Mouse (Mus musculus) limb, embryonic 10.5 days (tissue): ENCODE measurements around the gene Olfr669. TPM values are rescaled to one million over a fixed set of nuclear protein-coding genes. Genes with fewer than 3 reads are reported as not detected.
"Not testable (repeated sequence)": the region's sequence is repeated elsewhere in the genome, so short reads cannot be mapped to it uniquely, and the experiment has no call there.

Experiments
- DNase-seq: peaks from one replicate; pipeline ENCODE4 v3.0.0-alpha.2; 2017; ENCODE audit warnings: low spot score
- H3K27ac ChIP-seq: fragments of 300-500 bp; sonication (generic); 2 replicates; pipeline ENCODE4 v1.5.1; 2016; ENCODE audit warnings: mild to moderate bottlenecking
- H3K27me3 ChIP-seq: fragments of 300-500 bp; sonication (generic); 2 replicates; pipeline ENCODE4 v1.6.1; 2016; ENCODE audit warnings: low read depth, mild to moderate bottlenecking; ENCODE audit not compliant: poor library complexity, severe bottlenecking
- H3K36me3 ChIP-seq: fragments of 300-500 bp; sonication (generic); 2 replicates; pipeline ENCODE4 v1.6.1; 2016; ENCODE audit warnings: mild to moderate bottlenecking, moderate library complexity
- H3K4me1 ChIP-seq: fragments of 300-500 bp; sonication (generic); 2 replicates; pipeline ENCODE4 v1.6.1; 2016
- H3K4me3 ChIP-seq: fragments of 300-500 bp; sonication (generic); 2 replicates; pipeline ENCODE4 v1.5.1; 2016; ENCODE audit warnings: mild to moderate bottlenecking, moderate library complexity
- H3K9me3 ChIP-seq: fragments of 300-500 bp; sonication (generic); replicated peaks from 2 replicates; pipeline ENCODE4 v1.6.1; 2016; ENCODE audit warnings: mild to moderate bottlenecking
- WGBS: fragments of 180-500 bp; shearing (Covaris S2); methylation state at CpG from one replicate; pipeline ENCODE4 v1.1.7; 2016; 5-methylcytosine and 5-hydroxymethylcytosine counted together
- polyA plus RNA-seq: library from polyadenylated mRNA; unstranded; fragments of >200 nt; fragmentation: Nextera tagmentation; extraction: Ambion mirVana; gene quantifications from 2 replicates; pipeline ENCODE4 v1.2.1, GENCODE M21; 2016

The Olfr669 gene
- polyA plus RNA-seq = not detected in 2 replicates

DNA sequence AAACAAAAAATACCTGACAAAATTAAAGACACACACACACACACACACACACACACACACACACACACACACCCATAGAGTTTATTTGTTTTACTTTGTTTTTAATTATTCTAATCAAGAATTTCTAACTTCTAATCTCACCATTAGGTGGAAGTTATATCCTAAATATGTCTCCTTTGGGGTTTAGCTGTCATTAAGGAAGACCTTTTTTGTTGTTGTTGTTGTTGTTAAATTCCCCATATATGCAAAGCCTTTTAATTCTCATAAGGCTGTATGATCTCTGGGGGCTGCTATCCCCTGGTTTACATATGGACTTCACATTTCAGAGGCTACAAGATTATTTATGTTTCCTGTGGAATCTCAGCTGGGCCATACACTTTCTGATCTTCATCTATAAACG, at the start of gene Olfr669:
Olfr669 (plus strand) TSS at position 301 of the 400 bp plus-strand sequence.
- Histone ChIP-seq H3K9me3 (no peaks in the 10 kb centered on the region), H3K27me3 (no peaks in the 10 kb centered on the region), H3K4me1 (no peaks in the 10 kb centered on the region), H3K36me3 (no peaks in the 10 kb centered on the region), H3K27ac (no peak within 1 kb of the TSS), H3K4me3 (no peak within 1 kb of the TSS)
- DNase-seq = no peak
- 86% methylated on average over 1 of the region's 1 CpGs for WGBS

DNA sequence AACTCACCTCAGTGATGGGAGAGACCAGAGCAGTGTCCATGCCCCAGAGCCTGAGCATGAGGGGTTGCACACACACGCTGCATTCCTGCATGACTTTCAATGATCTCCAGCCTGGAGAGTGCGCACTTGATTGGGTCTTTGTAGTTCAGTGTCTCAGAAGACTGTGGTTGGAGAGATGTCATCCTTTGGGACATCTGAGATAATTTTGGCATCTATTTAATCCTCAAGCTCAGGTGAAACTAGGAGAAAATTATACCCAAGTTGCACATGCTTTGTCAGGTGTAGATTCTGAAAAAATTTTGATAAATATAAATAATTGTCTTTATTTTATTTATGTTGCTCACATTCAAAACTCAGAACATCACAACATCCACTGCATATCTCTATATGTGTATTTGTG, 38.2 kb upstream of the Olfr669 start, which contains the start of gene Olfr666:
Olfr666 (minus strand) TSS at position 101 of the 400 bp plus-strand sequence.
- no peaks in the 10 kb centered on the region for H3K36me3 ChIP-seq
- no peak for DNase-seq
- H3K9me3 ChIP-seq = no peaks in the 10 kb centered on the region
- no peaks in the 10 kb centered on the region for H3K4me1 ChIP-seq
- H3K27me3 ChIP-seq = no peaks in the 10 kb centered on the region
- H3K4me3 ChIP-seq = no peak within 1 kb of the TSS
- H3K27ac ChIP-seq = no peak within 1 kb of the TSS
- WGBS = 82% methylated on average over 2 of the region's 2 CpGs

GRCm38 (mm10) chr7:104921382-104921781, 12.7 kb upstream of the Olfr669 start, which contains the start of gene Olfr667:
Gene Olfr667 (minus strand): TSS chr7:104921482.
- H3K36me3 ChIP-seq = no peaks in the 10 kb centered on the region
- 89% methylated on average over 1 of the region's 1 CpGs for WGBS
- no peaks in the 10 kb centered on the region for H3K27me3 ChIP-seq
- no peak within 1 kb of the TSS for H3K27ac ChIP-seq
- DNase-seq = no peak
- no peaks in the 10 kb centered on the region for H3K9me3 ChIP-seq
- no peak within 1 kb of the TSS for H3K4me3 ChIP-seq
- H3K4me1 ChIP-seq = no peaks in the 10 kb centered on the region

- Histone ChIP-seq H3K27me3 (no peaks in the 10 kb centered on the region), H3K27ac (no peak within 1 kb of the TSS), H3K4me1 (no peaks in the 10 kb centered on the region), H3K9me3 (no peaks in the 10 kb centered on the region), H3K4me3 (no peak within 1 kb of the TSS), H3K36me3 (no peaks in the 10 kb centered on the region)
- DNase-seq = no peak
- 79% methylated on average over 1 of the region's 1 CpGs for WGBS
Measured at GRCm38 (mm10) chr7:104927957-104928356, 6.1 kb upstream of the Olfr669 start, which contains the start of gene Olfr668. Gene Olfr668 (minus strand): TSS chr7:104928057.

GRCm38 (mm10) chr7:104950234-104950633, 16.2 kb downstream of the Olfr669 start:
- H3K4me3 ChIP-seq, H3K9me3 ChIP-seq, DNase-seq, H3K27me3 ChIP-seq, H3K36me3 ChIP-seq, H3K4me1 ChIP-seq, H3K27ac ChIP-seq: not testable (repeated sequence)
- WGBS = 95% methylated on average over 16 of the region's 16 CpGs

GRCm38 (mm10) chr7:104962520-104962919, 28.5 kb downstream of the Olfr669 start, which contains the start of gene Olfr670:
Gene Olfr670 (minus strand): TSS chr7:104962620.
- Histone ChIP-seq H3K27ac (no peak within 1 kb of the TSS), H3K4me3 (no peak within 1 kb of the TSS), H3K27me3 (no peaks in the 10 kb centered on the region), H3K4me1 (no peaks in the 10 kb centered on the region), H3K36me3 (no peaks in the 10 kb centered on the region), H3K9me3 (no peaks in the 10 kb centered on the region)
- no peak for DNase-seq
- WGBS = 88% methylated on average over 1 of the region's 1 CpGs

DNA sequence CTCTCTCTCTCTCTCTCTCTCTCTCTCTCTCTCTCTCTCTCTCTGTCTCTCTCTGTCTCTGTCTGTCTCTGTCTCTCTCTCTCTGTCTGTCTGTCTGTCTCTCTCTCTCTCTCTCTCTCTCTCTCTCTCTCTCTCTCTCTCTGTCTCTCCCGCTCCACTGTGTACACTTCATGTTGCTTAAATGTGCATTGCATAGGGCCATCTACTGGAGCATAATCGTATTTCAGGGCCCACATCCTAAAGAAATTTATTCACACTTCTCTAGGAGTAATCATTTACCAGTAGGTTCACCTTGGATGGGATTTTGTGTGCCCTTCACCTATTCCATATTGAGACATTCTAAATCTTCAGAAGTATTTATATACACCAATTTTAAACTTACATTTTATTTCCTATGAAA, 38.5 kb downstream of the Olfr669 start:
- not testable (repeated sequence) for H3K4me3 ChIP-seq, H3K9me3 ChIP-seq, H3K4me1 ChIP-seq, H3K36me3 ChIP-seq, H3K27me3 ChIP-seq, H3K27ac ChIP-seq, DNase-seq
- 81% methylated on average over 2 of the region's 2 CpGs for WGBS

GRCm38 (mm10) chr7:104979026-104979425, 45.0 kb downstream of the Olfr669 start, which contains the start of gene Olfr671:
Gene Olfr671 (minus strand): TSS chr7:104979126.
- Histone ChIP-seq H3K9me3 (0 out of 2 replicates have a peak, but pooled peaks cover 1% of the 10 kb centered on the region), H3K27ac (no peak within 1 kb of the TSS), H3K4me3 (no peak within 1 kb of the TSS), H3K36me3 (no peaks in the 10 kb centered on the region), H3K27me3 (no peaks in the 10 kb centered on the region), H3K4me1 (no peaks in the 10 kb centered on the region)
- 89% methylated on average over 1 of the region's 1 CpGs for whole genome bisulfite sequencing
- no peak for DNase-seq

Other genes starting within 250 kb of the Olfr669 start
- gene Olfr661, start 247.7 kb upstream of the Olfr669 start, polyA plus RNA-seq = not detected in 2 replicates
- not detected in 2 replicates for gene Usp17le, start 156.8 kb upstream of the Olfr669 start, polyA plus RNA-seq
- gene Usp17lb, start 91.6 kb upstream of the Olfr669 start, polyA plus RNA-seq = not detected in 2 replicates
- gene Usp17la, start 77.2 kb upstream of the Olfr669 start, polyA plus RNA-seq = not detected in 2 replicates
- gene Olfr665, start 56.2 kb upstream of the Olfr669 start, polyA plus RNA-seq = not detected in 2 replicates
- not detected in 2 replicates for gene Olfr666, start 38.3 kb upstream of the Olfr669 start, polyA plus RNA-seq
- not detected in 2 replicates for gene Olfr667, start 12.8 kb upstream of the Olfr669 start, polyA plus RNA-seq
- gene Olfr668, start 6.2 kb upstream of the Olfr669 start, polyA plus RNA-seq = not detected in 2 replicates
- not detected in 2 replicates for gene Olfr670, start 28.4 kb downstream of the Olfr669 start, polyA plus RNA-seq
- gene Olfr671, start 44.9 kb downstream of the Olfr669 start, polyA plus RNA-seq = not detected in 2 replicates
- gene Olfr672, start 67.8 kb downstream of the Olfr669 start, polyA plus RNA-seq = not detected in 2 replicates
- gene Olfr675, start 94.2 kb downstream of the Olfr669 start, polyA plus RNA-seq = not detected in 2 replicates
- not detected in 2 replicates for gene Olfr676, start 98.5 kb downstream of the Olfr669 start, polyA plus RNA-seq
- gene Olfr677, start 117.1 kb downstream of the Olfr669 start, polyA plus RNA-seq = not detected in 2 replicates
- not detected in 2 replicates for gene Olfr678, start 130.2 kb downstream of the Olfr669 start, polyA plus RNA-seq
- not detected in 2 replicates for gene Olfr679, start 147.0 kb downstream of the Olfr669 start, polyA plus RNA-seq
- gene Olfr680-ps1, start 158.6 kb downstream of the Olfr669 start, polyA plus RNA-seq = not detected in 2 replicates
- not detected in 2 replicates for gene Olfr681, start 182.6 kb downstream of the Olfr669 start, polyA plus RNA-seq
- gene Olfr683, start 212.8 kb downstream of the Olfr669 start, polyA plus RNA-seq = not detected in 2 replicates
- gene Olfr684, start 229.4 kb downstream of the Olfr669 start, polyA plus RNA-seq = not detected in 2 replicates